Mouse (Mus musculus) lung, adult 2 months (tissue): ENCODE measurements at regions not wholly inside any gene's neighbourhood (a gene's known extent, or its start where the extent isn't known, plus 50 kb on each side); places are given as distances from the start of the nearest gene placed in this dataset.

Experiments
- CTCF ChIP-seq: fragments of 200-500 bp; IDR thresholded peaks from 2 replicates; pipeline ENCODE4 v1.5.1; 2011; ENCODE audit warnings: mild to moderate bottlenecking, low read length, control low read depth; ENCODE audit not compliant: insufficient read depth
- POLR2A ChIP-seq: fragments of 200-500 bp; IDR thresholded peaks from 2 replicates; pipeline ENCODE4 v1.6.1; 2011; ENCODE audit warnings: low read depth, mild to moderate bottlenecking, control low read depth, low read length, borderline replicate concordance; ENCODE audit errors: extremely low read depth

DNA sequence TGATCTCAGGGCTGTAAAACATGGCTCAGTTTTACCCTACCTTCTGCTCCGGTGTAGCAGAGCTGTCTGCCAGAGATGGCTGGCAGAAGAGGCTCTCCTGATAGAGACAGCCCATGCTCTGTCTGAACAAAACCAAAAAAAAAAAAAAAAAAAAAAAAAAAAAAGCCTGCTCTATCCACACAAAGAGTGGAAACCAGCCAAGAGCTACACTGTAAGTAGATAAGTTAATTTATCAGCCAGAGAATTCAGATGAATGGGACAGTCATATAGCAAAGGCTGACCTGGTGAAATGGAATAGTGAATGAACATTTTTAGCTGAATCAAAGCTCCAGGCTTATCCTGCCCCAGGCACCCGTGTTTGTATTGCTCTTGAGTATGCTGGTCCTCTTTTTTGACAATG is 248.2 kb upstream of the Gm10131 start:
- TF ChIP-seq CTCF (no peak), POLR2A (no peak)
